In genomic region chr11:18313510-18314301, GRCm38 (mm10) we compare ENCODE assay signal across 24 mouse cellular contexts.
A peak's percentile ranks its signal among the peaks of the same experiment; 100 is the strongest.
DNase-seq lines count a peak whose midpoint lies in the region; ATAC-seq and TF ChIP-seq lines count a peak whose summit lies in the region.
"Had no signal": no experiment of that assay in that cellular context is flagged by ENCODE, and none has a peak within 500 bp of the region (broad histone marks: within the 10 kb centered on the region; RNA-seq: fewer than 3 reads in every experiment).

No protein-coding gene starts in this region.

- no peak overlapping the region for H3K27ac ChIP-seq in forebrain, embryonic 12.5 days
- no peak overlapping the region for H3K27ac ChIP-seq in forebrain, embryonic 10.5 days
- H3K27ac ChIP-seq in hindbrain, embryonic 16.5 days (ENCODE audit: low read depth, low read length) = no peak overlapping the region
- no peak overlapping the region for H3K27ac ChIP-seq in hindbrain, embryonic 12.5 days
- no peak overlapping the region for H3K27ac ChIP-seq in neural tube, embryonic 12.5 days
- no peak overlapping the region for H3K27ac ChIP-seq in neural tube, embryonic 15.5 days (replicated peaks)
- no peak overlapping the region for H3K27ac ChIP-seq in forebrain, postnatal 0 days (ENCODE audit: low read depth, low read length)
- H3K27ac ChIP-seq: embryonic facial prominence, embryonic 15.5 days; gastrocnemius, adult 2 months; hindbrain, embryonic 15.5 days had no signal

- DNase-seq in forebrain, embryonic 10.5 days (ENCODE audit: extremely low spot score, low spot score) = no peak
- peak; percentile 13 for DNase-seq in forebrain, postnatal 0 days
- no peak for DNase-seq in layer of hippocampus, postnatal 25 days (ENCODE audit: extremely low spot score in 1 of 2, low spot score in 1 of 2)
- DNase-seq: adrenal gland, adult 8-10 months; adrenal gland, postnatal 36 days; B cell, adult 2 months; cerebellum, adult 11 months; cerebellum, adult 8-10 months; cerebellum, postnatal 14 days; embryo, embryonic 11 days; gastrocnemius, adult 2 months; gastrocnemius, postnatal 25 days had no signal

- WGBS in forebrain, embryonic 12.5 days = 60% methylated on average over 8 of the region's 8 CpGs
- WGBS in forebrain, embryonic 10.5 days = 73% methylated on average over 8 of the region's 8 CpGs
- WGBS in hindbrain, embryonic 16.5 days = 54% methylated on average over 8 of the region's 8 CpGs
- 63% methylated on average over 8 of the region's 8 CpGs for WGBS in hindbrain, embryonic 12.5 days
- WGBS in neural tube, embryonic 12.5 days = 51% methylated on average over 8 of the region's 8 CpGs
- 40% methylated on average over 8 of the region's 8 CpGs for WGBS in neural tube, embryonic 15.5 days
- 43% methylated on average over 8 of the region's 8 CpGs for WGBS in forebrain, postnatal 0 days

- H3K36me3 ChIP-seq in forebrain, embryonic 12.5 days (replicated peaks) = no peaks in the 10 kb centered on the region
- no peaks in the 10 kb centered on the region for H3K36me3 ChIP-seq in forebrain, embryonic 10.5 days (replicated peaks)
- H3K36me3 ChIP-seq in hindbrain, embryonic 16.5 days (ENCODE audit: control insufficient read depth, insufficient read depth, low read length) = no peaks in the 10 kb centered on the region
- no peaks in the 10 kb centered on the region for H3K36me3 ChIP-seq in hindbrain, embryonic 12.5 days
- H3K36me3 ChIP-seq in neural tube, embryonic 12.5 days = no peaks in the 10 kb centered on the region
- no peaks in the 10 kb centered on the region for H3K36me3 ChIP-seq in neural tube, embryonic 15.5 days
- H3K36me3 ChIP-seq in forebrain, postnatal 0 days (ENCODE audit: insufficient read depth) = no peaks in the 10 kb centered on the region
- H3K36me3 ChIP-seq: embryonic facial prominence, embryonic 15.5 days; G1E; heart, embryonic 12.5 days; hindbrain, embryonic 15.5 days had no signal

- no peaks in the 10 kb centered on the region for H3K4me1 ChIP-seq in forebrain, embryonic 12.5 days
- H3K4me1 ChIP-seq in forebrain, embryonic 10.5 days = no peaks in the 10 kb centered on the region
- no peaks in the 10 kb centered on the region for H3K4me1 ChIP-seq in hindbrain, embryonic 16.5 days (ENCODE audit: control insufficient read depth, insufficient read depth, low read depth, low read length)
- H3K4me1 ChIP-seq in hindbrain, embryonic 12.5 days = no peaks in the 10 kb centered on the region
- 0 out of 2 replicates have a peak, but pooled peaks cover 3% of the 10 kb centered on the region for H3K4me1 ChIP-seq in neural tube, embryonic 12.5 days
- 0 out of 2 replicates have a peak, but pooled peaks cover 3% of the 10 kb centered on the region for H3K4me1 ChIP-seq in neural tube, embryonic 15.5 days
- H3K4me1 ChIP-seq in forebrain, postnatal 0 days (ENCODE audit: insufficient read depth) = no peaks in the 10 kb centered on the region
- H3K4me1 ChIP-seq: embryonic facial prominence, embryonic 15.5 days; heart, embryonic 12.5 days; hindbrain, embryonic 15.5 days had no signal

- H3K9me3 ChIP-seq in forebrain, embryonic 12.5 days = no peaks in the 10 kb centered on the region
- no peaks in the 10 kb centered on the region for H3K9me3 ChIP-seq in forebrain, embryonic 10.5 days
- no peaks in the 10 kb centered on the region for H3K9me3 ChIP-seq in hindbrain, embryonic 16.5 days (ENCODE audit: control insufficient read depth, low read length)
- no peaks in the 10 kb centered on the region for H3K9me3 ChIP-seq in hindbrain, embryonic 12.5 days (replicated peaks)
- H3K9me3 ChIP-seq in neural tube, embryonic 12.5 days = no peaks in the 10 kb centered on the region
- H3K9me3 ChIP-seq in neural tube, embryonic 15.5 days (replicated peaks) = no peaks in the 10 kb centered on the region
- H3K9me3 ChIP-seq in forebrain, postnatal 0 days (ENCODE audit: low read length) = no peaks in the 10 kb centered on the region
- H3K9me3 ChIP-seq: embryonic facial prominence, embryonic 15.5 days; G1E; hindbrain, embryonic 15.5 days had no signal

- H3K4me2 ChIP-seq in forebrain, embryonic 12.5 days = no peak overlapping the region
- H3K4me2 ChIP-seq in hindbrain, embryonic 16.5 days (ENCODE audit: low read length) = no peak overlapping the region
- no peak overlapping the region for H3K4me2 ChIP-seq in hindbrain, embryonic 12.5 days (replicated peaks)
- H3K4me2 ChIP-seq in neural tube, embryonic 12.5 days (replicated peaks) = no peak overlapping the region
- H3K4me2 ChIP-seq in neural tube, embryonic 15.5 days = no peak overlapping the region
- no peak overlapping the region for H3K4me2 ChIP-seq in forebrain, postnatal 0 days (ENCODE audit: low read depth)
- H3K4me2 ChIP-seq: embryonic facial prominence, embryonic 15.5 days; heart, embryonic 12.5 days; hindbrain, embryonic 15.5 days had no signal

- ATAC-seq in forebrain, embryonic 12.5 days (ENCODE audit: low FRiP score) = peak; percentile 46; the same call in 1 of the 2 replicates
- ATAC-seq in hindbrain, embryonic 16.5 days = peak; percentile 34; the same call in 1 of the 2 replicates
- ATAC-seq in hindbrain, embryonic 12.5 days (ENCODE audit: low FRiP score) = no peak
- ATAC-seq in neural tube, embryonic 12.5 days (ENCODE audit: low FRiP score, low read depth) = 0 out of 2 replicates have a peak, but pooled peaks have one; percentile 21
- ATAC-seq in neural tube, embryonic 15.5 days (ENCODE audit: low FRiP score) = no peak
- ATAC-seq in forebrain, postnatal 0 days = peak; percentile 67
- ATAC-seq: CD4-positive, CD25-positive, alpha-beta regulatory T cell, adult 4 months; inflammation-experienced regulatory T-cells, adult 6 months had no signal

- H3K27me3 ChIP-seq in forebrain, embryonic 12.5 days = no peaks in the 10 kb centered on the region
- H3K27me3 ChIP-seq in forebrain, embryonic 10.5 days (ENCODE audit: poor library complexity, severe bottlenecking) = no peaks in the 10 kb centered on the region
- no peaks in the 10 kb centered on the region for H3K27me3 ChIP-seq in hindbrain, embryonic 16.5 days (replicated peaks; ENCODE audit: control insufficient read depth, insufficient read depth, low read length)
- H3K27me3 ChIP-seq in hindbrain, embryonic 12.5 days = no peaks in the 10 kb centered on the region
- no peaks in the 10 kb centered on the region for H3K27me3 ChIP-seq in neural tube, embryonic 12.5 days (replicated peaks)
- no peaks in the 10 kb centered on the region for H3K27me3 ChIP-seq in neural tube, embryonic 15.5 days (replicated peaks)
- no peaks in the 10 kb centered on the region for H3K27me3 ChIP-seq in forebrain, postnatal 0 days (ENCODE audit: insufficient read depth, low read length)
- H3K27me3 ChIP-seq: embryonic facial prominence, embryonic 15.5 days; heart, embryonic 12.5 days; hindbrain, embryonic 15.5 days had no signal

- no peak for TF ChIP-seq CTCF in forebrain, postnatal 0 days (IDR thresholded peaks at IDR 0.05; ENCODE audit: low read depth)

- no peak overlapping the region for H3K4me3 ChIP-seq in forebrain, embryonic 12.5 days (replicated peaks)
- H3K4me3 ChIP-seq in forebrain, embryonic 10.5 days = no peak overlapping the region
- no peak overlapping the region for H3K4me3 ChIP-seq in hindbrain, embryonic 16.5 days (ENCODE audit: low read length)
- no peak overlapping the region for H3K4me3 ChIP-seq in hindbrain, embryonic 12.5 days
- no peak overlapping the region for H3K4me3 ChIP-seq in neural tube, embryonic 12.5 days
- no peak overlapping the region for H3K4me3 ChIP-seq in neural tube, embryonic 15.5 days (replicated peaks)
- H3K4me3 ChIP-seq in forebrain, postnatal 0 days (ENCODE audit: low read depth, low read length) = no peak overlapping the region
- H3K4me3 ChIP-seq: embryonic facial prominence, embryonic 15.5 days; erythroblast, embryonic 14.5 days; gastrocnemius, adult 2 months; heart, embryonic 12.5 days; hindbrain, embryonic 15.5 days had no signal

- H3K9ac ChIP-seq in forebrain, embryonic 12.5 days = no peak overlapping the region
- H3K9ac ChIP-seq in hindbrain, embryonic 16.5 days (ENCODE audit: low read depth, low read length) = no peak overlapping the region
- H3K9ac ChIP-seq in hindbrain, embryonic 12.5 days = no peak overlapping the region
- no peak overlapping the region for H3K9ac ChIP-seq in neural tube, embryonic 12.5 days
- H3K9ac ChIP-seq in neural tube, embryonic 15.5 days (replicated peaks) = no peak overlapping the region
- H3K9ac ChIP-seq in forebrain, postnatal 0 days = no peak overlapping the region
- H3K9ac ChIP-seq: embryonic facial prominence, embryonic 15.5 days; heart, embryonic 12.5 days; hindbrain, embryonic 15.5 days had no signal

Comparison
In these comparisons a context has a peak if more than half of its experiments do, and no peak if none do; other contexts are left out.
1. ATAC-seq: peak in forebrain, embryonic 12.5 days (single experiment), hindbrain, embryonic 16.5 days (single experiment), neural tube, embryonic 12.5 days (single experiment) and forebrain, postnatal 0 days (single experiment); none in hindbrain, embryonic 12.5 days (single experiment) and neural tube, embryonic 15.5 days (single experiment).